Mouse (Mus musculus) gastrocnemius, postnatal 36 days (tissue): ENCODE results near the gene Gtf3c1. TPM values are rescaled to one million over a fixed set of nuclear protein-coding genes. Genes with fewer than 3 reads are reported as not detected.

Source experiments
- DNase-seq, 2 experiments: peaks; one replicate each; pipeline ENCODE4 v3.0.0; 2022
- intact Hi-C: fragments of 180-260 bp; cut with DNase I; formaldehyde crosslinking; loops from one replicate; pipeline ENCODE4 v1.15.1; 2025
- total RNA-seq, 2 experiments: library from RNA; stranded (reverse); gene quantifications; 2 replicates each; pipeline ENCODE4 v1.2.3; 2021

Gene Gtf3c1
- total RNA-seq, 2 experiments from 2014 or later: 32.0 to 32.8 TPM

DNA sequence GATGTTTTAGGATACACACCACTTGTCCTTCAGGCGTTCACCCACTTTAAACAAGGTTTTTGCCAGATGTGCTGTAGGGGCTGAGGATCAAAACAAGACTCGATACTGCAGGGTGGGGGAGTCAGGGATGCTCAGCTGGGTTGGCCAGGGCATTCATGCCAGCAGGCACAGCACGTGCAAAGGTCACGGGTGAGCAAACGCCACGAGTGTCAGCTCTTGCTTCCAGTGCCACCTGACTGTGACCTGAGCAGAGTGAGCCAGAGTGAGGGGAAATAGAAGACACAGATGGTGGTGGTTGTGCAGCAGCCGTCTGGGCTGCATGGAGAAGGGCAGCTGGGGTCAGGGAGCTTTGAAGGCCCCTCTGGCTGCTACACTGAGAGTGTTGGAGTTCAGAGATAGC lies 81.8 kb downstream of the Gtf3c1 start:
- DNase-seq: no peak
- intact Hi-C loops: no loop called here

DNA sequence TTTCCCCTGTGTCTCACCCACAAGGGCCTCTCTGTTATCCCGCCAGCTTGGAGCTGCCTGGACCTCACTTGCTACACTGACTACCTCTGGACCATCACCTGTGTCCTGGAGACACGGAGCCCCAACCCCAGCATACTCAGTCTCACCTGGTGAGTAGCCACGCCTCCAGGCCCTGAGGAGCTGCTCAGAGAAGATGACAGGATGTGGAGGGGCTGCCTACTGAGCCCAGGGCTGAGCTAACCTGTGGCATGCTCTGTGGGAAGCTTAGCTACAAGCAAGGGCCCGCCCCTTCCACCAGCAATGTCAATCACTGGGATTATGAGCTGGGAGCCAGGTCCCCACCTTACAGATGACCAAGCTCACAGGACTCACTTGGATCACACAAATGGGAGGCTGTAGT lies 82.4 kb downstream of the Gtf3c1 start:
- intact Hi-C loops: no loop called here
- DNase-seq: no peak

DNA sequence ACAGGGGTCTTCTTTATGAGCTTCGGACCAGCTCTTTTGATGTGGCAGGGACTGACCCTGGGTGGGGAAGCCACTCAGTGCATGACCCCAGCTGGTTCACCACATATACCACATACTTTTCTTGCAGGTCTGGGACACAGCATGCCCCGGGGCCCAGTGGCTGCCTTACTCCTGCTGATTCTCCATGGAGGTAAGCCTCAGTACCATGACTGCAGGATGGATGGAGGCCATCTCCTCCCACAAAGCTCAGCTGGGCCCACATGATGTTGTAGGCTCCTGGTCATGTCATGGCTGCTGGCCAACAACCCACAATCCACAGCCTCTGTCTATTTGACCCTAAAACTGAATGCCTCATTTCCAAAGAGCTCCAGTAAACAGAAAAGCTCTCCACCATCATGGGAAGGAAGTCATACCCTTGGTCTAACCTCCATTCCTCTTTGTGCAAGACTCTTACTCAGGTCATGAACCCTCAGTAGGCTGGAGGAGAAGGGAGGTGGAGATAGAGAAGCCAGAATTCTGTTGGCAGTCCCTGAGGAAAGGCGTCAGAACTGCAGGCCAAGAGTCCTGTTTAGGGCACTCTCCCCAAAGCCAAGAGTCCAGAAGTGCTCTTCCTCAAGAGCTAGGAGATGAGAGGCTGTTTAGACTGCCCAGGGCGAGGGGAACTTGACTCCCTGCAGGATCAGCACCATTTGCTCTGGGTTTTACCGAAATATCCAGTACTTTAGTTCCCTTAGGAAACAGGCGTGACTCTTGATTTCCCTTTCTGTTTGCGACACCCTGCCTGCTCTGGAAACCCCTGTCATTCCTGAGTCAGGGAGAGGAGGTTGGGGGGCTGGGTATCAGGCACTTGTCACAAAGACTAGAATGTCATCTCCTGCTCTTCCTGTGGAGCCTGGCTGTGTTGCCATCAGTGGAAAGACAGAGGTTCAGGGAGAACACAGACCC lies 84.6 kb downstream of the Gtf3c1 start:
- intact Hi-C loops: no loop called here

DNA sequence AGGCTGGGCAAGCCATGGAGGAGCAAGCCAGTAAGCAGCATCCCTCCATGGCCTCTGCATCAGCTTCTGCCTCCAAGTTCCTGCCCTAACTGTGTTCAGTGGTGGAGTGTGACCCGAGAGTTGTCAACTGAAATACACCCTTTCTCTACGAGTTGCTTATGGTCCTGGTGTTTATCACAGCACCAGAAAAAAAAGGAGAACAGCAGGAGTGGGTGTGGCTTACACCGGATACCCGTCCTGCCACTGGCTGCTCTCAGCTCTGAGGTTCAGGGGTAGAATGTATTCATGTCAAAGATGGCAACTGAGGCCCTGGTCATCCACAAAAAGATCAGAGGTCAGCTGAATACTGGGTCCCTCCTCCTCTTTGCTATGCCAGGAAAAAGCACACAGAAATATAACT lies 87.5 kb downstream of the Gtf3c1 start:
- DNase-seq: no peak
- intact Hi-C loops: no loop called here

More for the DNA sequence above, 84.6 kb downstream of the Gtf3c1 start:
- no peak for DNase-seq

DNA sequence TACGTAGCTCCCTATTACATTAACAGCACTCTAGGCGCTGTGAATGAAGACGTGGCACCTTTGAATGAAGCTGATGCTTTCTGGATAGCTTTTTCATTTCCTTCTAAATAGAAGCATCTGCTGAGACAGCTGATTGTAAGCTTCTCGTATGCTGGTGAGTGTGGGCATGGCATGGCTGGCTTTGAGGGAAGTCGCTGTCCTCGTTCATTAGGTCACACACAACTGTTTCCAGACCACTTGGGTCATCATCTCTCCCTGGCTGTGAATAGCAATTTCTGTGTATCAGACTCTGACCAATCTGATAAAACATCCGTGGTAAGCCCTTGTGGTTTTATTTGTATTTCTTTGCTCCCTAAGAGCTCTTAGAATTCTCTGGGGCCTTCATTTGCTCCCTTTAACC lies 89.6 kb downstream of the Gtf3c1 start:
- intact Hi-C loops: no loop called here
- no peak for DNase-seq

DNA sequence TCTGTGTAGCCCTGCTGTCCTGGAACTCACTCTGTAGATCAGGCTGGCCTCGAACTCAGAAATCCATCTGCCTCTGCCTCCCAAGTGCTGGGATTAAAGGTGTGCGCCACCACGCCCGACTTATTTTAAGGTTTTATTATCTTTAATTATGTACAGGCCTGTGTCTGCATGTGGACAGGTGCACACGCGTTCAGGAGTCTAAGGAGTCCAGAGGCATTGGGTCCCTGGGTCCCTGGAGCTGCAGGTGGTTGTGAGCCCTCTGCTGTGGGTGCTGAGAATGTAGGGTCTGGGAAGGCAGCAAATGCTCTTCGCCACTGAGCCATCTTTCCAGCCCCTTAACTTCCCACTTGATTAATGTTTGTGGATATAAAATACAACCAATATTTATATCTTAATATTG lies 92.1 kb downstream of the Gtf3c1 start:
- DNase-seq: no peak
- intact Hi-C loops: no loop called here

DNA sequence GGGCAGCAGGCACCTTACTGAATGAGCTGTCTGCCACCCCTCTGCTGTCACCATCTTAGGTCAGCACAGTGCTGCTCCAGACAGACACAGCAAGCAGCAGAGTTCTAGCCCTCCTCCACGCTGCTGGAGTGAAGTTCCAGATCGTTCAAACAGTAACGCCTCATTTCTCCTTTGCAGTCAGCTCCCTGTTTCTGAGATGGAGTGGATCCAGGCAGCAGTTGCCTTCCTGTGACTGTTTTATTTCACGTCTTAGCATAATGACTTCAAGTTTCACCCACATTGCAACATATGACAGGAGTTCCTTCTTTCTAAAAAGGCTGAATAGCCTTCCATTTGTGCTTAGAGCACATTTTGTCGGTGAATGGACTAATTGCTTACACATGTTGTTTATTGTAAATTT lies 94.0 kb downstream of the Gtf3c1 start:
- DNase-seq: no peak
- intact Hi-C loops: no loop called here

DNA sequence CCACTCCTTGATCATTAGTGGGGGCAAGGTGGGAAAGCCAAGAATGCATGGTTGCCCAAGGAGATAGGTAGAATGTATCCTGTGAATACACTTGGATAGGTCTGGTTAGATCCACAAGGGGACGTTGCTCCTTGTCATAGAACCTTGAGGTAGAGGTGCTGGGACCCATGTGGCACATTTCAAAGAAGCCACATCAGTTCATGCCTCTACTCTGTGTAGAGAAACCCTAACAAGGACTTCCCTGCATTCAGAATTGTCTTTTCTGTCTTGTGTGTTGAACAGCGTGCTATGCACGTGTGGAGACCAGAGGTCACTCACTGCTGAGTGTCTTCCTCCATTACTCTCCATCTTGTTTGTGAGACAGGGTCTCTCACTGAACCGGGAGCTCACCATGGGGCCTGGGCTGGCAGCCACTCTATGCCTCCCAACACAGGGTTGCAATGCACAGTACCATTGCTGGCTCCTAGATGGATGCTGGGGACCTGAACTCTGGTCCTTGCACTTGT lies 99.3 kb downstream of the Gtf3c1 start:
- no peak for DNase-seq
- intact Hi-C loops: no loop called here

DNA sequence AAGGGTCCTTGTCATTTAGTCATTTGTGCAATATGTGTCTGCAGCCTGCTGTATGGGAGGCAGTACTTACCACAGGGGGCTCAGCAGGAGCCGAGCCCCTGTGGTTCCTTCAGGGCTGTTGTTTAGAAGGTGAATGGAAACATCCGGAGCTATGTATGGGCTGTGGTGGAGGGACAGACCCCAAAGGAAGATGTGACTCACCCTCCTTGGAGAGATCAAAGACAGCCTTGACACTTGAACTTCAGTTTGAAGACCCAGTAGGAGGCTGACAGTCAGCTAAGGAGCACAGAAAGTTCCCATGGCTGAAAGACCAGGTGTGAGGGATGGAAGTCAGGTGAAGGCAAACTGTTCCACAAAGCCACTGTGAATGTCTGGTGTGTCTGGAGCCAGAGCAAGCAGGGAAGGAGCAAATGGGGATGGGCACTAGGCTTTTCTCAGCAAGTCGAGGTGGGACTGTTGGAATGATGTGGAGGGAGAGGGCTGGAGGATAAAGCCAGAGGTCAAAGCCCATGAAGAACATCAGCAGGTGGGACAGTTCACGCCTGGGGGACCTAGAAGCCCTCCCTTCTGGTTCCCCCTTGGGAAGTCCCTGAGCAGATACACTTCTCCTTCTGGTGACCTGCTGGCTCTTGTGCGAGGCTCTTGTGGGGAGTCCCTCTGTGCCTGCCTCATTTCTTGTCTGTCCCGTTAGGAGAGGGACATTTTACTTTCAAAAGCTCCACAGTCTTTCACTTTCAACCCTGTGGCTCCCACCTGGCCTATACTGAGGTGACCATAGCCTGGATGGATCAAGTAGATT lies 100.0 kb downstream of the Gtf3c1 start:
- no peak for DNase-seq
- intact Hi-C loops: no loop called here

DNA sequence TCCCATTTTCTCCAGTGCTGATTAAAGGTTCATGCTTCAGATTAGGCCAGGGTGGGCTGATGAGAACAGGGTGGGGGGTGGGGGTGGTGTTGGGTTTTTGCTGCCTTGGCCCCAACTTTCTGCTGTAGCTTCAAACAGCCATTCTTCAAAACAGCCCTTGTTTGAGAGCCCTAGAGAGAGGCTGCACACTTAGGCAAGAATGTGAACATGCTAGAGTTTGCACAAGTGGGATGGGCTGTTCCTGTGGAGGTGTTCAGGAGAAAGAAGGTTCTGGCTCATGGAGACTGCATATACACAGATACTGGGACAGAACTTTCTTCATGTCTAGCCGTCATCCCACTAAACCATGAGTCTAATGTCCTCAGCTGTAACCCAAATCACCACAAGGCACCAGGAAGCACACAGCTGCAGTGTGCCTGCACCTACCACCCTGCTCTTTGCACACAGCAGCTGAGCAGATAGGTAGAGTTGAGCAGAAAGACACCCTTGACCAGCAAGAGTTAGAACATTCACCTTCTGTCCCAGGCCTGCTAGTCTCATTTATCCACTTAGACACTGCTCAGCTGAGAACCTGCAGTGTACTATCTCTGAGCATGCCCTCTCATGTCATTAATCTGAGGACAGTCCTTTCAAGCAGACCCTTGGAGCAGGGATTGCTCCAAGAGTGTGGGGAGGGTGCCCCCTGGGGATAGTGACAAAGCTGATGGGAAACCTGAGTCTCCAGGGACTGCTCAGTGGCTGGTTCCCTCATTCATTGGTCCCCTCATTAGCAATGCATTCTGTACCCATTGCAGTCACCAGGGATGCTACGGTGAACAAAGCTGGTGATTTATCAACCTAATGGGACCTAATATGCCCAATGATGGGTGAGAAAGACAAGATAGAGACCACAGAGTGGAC lies 101.1 kb downstream of the Gtf3c1 start:
- no peak for DNase-seq
- intact Hi-C loops: no loop called here

DNA sequence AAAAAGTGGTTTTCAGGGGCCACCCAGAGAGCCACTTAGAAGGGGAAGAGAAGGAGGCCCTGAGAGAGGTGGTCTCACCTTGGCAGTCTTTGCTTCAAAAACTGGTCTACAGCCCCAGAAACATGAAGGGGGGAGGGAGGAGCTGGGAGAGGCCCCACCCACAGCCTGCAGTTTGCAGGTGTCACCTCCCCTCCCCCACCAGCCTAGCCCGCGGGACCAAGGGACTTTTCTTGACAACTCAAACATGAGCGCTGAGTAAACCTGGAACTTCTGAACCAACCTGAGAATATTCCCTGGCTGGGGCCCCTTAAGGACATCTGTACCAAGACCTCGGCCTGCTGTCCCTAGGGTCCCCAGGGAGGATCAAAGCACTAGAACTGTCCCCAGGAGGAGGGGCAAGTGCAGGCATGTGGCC lies 101.8 kb downstream of the Gtf3c1 start:
- intact Hi-C loops: no loop called here
- DNase-seq: no peak

DNA sequence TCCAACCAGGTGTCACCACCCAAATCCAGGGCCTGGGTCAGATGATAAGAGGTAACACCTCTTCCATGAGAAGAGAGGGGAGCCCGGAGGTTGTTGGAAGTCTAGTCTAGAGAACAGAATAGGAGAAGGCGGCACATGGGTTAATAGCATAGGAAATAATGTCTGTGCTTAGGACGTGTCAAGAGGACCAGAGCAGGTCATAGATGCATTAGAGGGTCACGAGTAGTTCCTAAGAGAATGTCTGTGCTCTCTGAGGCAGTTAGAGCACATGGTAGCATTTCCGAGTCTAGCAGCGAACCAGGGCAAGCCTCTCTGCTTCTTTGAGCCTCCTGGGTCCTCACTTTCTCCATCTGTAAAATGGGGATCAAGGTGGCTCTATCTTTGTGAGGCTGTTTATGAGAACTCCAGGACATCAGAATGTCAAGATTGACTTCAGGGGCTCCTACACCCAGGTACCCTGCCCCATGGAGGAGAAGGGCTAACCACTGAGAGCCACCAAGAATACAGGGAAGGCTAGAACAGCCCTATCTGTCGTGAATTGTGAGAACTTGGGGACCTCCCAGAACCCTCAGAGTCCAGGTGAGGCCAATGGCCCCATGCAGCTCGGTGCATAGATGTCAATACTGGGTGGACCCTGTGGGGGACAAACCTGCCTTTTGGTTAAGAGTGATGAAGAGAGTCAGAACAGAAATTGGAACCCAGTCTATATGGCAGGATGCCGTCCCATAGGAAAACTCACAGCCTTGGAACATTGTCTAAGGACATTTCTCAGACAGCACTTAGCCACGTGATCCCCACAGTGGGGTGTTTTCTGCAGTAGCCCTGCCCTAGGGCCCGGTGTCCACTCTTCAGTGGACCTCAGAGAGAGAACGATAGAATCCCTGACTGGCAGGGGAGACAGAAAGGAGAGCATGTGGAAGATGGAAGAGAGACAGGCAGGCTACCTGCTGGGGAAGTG lies 102.9 kb downstream of the Gtf3c1 start:
- no peak for DNase-seq
- intact Hi-C loops: no loop called here

DNA sequence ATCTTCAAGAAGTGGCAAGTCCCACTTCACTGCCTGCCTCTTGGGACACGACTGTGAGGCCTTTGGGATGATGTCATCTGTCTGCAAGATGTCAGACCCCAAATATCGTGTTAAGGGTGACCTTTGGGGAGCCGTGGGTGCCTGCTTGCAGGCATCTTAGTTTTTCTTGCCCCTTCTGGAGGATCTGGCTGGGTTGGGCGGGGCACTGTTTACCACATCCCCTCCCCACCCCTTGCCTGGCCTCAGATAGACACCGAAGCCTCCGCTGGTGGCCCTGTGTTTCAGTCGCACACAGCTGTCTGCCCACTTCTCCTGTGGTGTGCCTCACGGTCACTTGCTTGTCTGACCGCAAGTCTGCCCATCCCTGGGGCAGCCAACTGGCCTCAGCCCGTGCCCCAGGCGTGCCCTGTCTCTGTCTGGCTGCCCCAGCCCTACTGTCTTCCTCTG lies 104.4 kb downstream of the Gtf3c1 start, which contains the start of gene Il21r:
Il21r (plus strand) TSS at position 245 of the 447 bp plus-strand sequence.
- intact Hi-C loops: no loop called here
- DNase-seq: no peak

DNA sequence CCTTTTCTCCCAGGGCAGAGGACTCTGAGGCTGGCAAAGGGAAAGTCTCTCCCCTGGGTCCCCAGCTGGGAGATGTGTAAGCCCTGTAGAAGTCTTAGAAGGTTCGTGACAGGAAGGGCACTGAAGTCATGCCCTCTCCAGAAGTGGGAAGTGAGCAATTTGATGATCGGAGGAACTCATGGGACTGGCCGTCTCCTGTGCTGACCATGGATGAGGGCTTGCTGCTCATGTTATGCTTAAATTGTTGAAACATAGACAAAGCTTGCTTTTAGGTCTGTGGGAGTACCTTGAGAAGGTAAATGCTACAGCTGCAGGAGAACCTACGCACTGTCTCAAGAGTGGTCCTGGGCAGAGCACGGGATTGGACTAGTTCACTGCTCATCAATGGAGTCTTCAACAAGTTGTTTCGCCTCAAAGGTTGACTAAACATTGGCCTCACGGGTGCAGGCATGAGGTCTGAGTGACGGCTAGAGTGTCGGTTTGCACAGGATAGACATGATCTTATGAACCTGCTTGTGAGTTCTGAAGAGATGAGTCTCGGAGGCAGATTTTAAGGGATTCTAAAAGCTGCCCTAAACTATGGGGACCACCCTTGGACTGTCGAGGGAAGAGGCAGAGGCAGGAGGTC lies 105.6 kb downstream of the Gtf3c1 start:
- intact Hi-C loops: no loop called here
- no peak for DNase-seq

DNA sequence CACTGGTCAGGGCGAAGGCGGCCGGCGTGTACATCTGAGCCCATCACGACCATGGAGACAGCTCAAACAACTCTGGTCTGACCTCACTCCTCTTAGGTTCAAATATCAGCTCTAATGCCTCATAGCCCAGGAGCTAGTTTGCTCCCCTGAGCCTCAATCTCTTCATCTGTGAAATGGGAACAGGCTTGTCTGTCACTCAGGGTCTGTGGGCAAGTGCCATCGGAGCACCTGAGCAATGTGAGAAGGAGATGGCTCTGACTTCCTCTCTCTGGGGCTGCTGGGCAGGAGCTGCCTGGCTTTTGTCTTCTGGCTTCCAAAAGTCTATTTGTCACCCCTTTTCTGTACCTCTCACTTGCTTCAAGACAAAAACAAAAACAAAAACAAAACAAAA lies 106.3 kb downstream of the Gtf3c1 start:
- DNase-seq: no peak
- intact Hi-C loops: no loop called here

DNA sequence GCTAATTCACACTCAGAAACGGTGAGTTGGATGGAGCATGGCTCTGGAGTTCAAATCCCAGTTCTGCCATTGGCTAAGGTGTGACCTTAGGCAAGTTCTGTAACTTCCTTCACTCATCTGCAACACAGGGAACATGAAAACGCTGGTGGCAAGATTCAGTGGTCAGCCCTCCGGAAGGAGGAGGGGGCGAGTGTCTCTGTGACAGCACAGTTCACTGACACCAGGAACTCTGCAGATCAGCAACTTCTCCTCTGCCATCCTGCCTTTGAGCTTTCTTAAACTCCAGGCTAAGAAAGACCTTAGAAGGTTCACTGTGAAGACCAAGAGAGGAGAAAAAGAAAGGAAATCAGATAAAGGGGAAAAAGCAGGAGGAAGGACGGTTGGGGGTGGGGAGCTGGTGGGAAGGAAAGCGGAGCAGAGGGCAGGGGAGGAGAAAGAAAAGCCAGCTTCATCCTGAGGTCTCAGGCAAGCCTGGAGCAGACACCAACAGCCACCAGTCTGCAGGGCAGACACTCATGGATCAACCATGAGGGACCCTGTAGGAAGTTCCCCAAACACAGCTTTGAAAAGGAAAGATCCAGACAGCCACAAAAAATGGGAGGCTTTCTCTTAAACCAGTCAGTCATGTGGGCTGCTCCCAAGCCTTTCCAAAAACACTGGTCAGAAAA lies 106.8 kb downstream of the Gtf3c1 start:
- intact Hi-C loops: no loop called here
- no peak for DNase-seq

DNA sequence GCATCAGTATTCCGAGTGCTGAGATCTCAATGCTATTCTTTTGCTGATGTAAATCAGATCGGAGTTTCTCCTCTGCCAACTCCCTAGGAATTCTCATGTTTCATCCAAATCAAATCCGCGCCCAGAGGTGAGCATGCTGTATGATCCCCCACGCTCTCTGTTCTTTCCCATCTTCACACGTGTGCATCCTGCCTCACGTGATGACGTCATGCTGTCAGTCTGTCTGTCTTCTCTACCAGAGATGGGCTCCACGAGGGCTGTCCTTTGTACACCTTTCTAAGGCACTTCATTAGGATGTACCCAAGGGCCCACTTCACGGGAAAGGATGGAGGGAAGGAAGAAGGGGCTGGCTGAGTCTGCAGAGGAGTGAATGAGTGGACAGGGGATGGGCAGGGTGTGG lies 107.4 kb downstream of the Gtf3c1 start:
- DNase-seq: no peak
- intact Hi-C loops: no loop called here

DNA sequence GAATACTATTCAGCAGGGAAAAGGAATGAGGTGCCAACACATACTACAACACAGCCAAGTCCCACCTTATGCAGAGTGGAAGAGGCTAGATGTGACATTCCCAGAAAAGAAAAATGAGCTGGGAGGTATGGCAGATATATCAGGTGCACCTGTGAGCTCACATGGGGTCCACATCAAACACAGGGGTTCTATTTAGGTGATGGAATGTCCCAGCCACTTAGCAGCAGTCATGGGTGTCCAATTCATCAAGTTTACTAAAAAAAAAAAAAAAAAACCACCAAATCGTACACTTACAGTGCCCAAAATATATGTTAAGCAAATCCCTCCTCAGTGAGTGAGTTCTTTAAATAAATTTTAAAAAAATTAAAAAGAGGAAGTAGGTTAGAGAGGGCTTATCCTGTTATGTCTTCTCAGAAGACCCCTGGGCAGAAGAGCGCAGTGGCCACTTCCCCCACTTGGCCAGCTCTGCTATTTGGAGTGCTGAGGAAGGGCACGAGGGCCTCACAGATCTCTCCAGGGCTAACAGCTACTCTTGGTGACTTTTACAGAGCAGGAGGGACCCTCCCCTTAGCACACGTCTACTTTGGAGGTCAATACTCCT lies 108.1 kb downstream of the Gtf3c1 start:
- no peak for DNase-seq
- intact Hi-C loops: no loop called here
